Mouse (Mus musculus) embryonic facial prominence, embryonic 13.5 days (tissue): Measurements from ENCODE around the gene Gm15217. TPM values are rescaled to one million over a fixed set of nuclear protein-coding genes. Genes with fewer than 3 reads are reported as not detected.
A peak's percentile ranks its signal among the peaks of the same experiment; 100 is the strongest.

Experiments used
- ATAC-seq: fragments of 200-750 bp; cut with Nextera tagmentation; 2 replicates; pipeline ENCODE4 v1.8.0; 2017; ENCODE audit warnings: low read depth; ENCODE audit not compliant: insufficient number of reproducible peaks, insufficient read depth, low FRiP score, low TSS enrichment
- H3K27ac ChIP-seq: fragments of 300-500 bp; sonication (generic); 2 replicates; pipeline ENCODE4 v1.5.1; 2015; ENCODE audit warnings: moderate library complexity, mild to moderate bottlenecking, inconsistent platforms
- H3K27me3 ChIP-seq: fragments of 300-500 bp; sonication (generic); 2 replicates; pipeline ENCODE4 v1.6.1; 2015; ENCODE audit warnings: mild to moderate bottlenecking, inconsistent platforms
- H3K36me3 ChIP-seq: fragments of 300-500 bp; sonication (generic); 2 replicates; pipeline ENCODE4 v1.6.1; 2015; ENCODE audit warnings: mild to moderate bottlenecking, inconsistent platforms
- H3K4me1 ChIP-seq: fragments of 300-500 bp; sonication (generic); 2 replicates; pipeline ENCODE4 v1.6.1; 2015; ENCODE audit warnings: inconsistent platforms
- H3K4me2 ChIP-seq: fragments of 300-500 bp; sonication (generic); 2 replicates; pipeline ENCODE4 v1.6.1; 2015; ENCODE audit warnings: moderate library complexity, mild to moderate bottlenecking, inconsistent platforms
- H3K4me3 ChIP-seq: fragments of 300-500 bp; sonication (generic); 2 replicates; pipeline ENCODE4 v1.5.1; 2015; ENCODE audit warnings: mild to moderate bottlenecking, inconsistent platforms
- H3K9ac ChIP-seq: fragments of 300-500 bp; sonication (generic); 2 replicates; pipeline ENCODE4 v1.6.1; 2015; ENCODE audit warnings: mild to moderate bottlenecking, inconsistent platforms
- H3K9me3 ChIP-seq: fragments of 300-500 bp; sonication (generic); 2 replicates; pipeline ENCODE4 v1.6.1; 2016; ENCODE audit warnings: inconsistent platforms
- WGBS: fragments of 180-500 bp; shearing (Covaris S2); methylation state at CpG from one replicate; pipeline ENCODE4 v1.1.7; 2015; ENCODE audit warnings: mixed read lengths; 5-methylcytosine and 5-hydroxymethylcytosine counted together
- polyA plus RNA-seq: library from polyadenylated mRNA; unstranded; fragments of >200 nt; fragmentation: Nextera tagmentation; extraction: Ambion mirVana; gene quantifications from 2 replicates; pipeline ENCODE4 v1.2.1, GENCODE M21; 2015

The Gm15217 gene
- polyA plus RNA-seq, 1 experiment from 2014 or later, result 0.65 TPM

- peak overlapping the region; percentile 64 for H3K4me2 ChIP-seq
Observed at GRCm38 (mm10) chr14:46398091-46398695, 19.0 kb downstream of the Gm15217 start.

GRCm38 (mm10) chr14:46399925-46400324 is 20.7 kb downstream of the Gm15217 start:
- Histone ChIP-seq H3K9me3 (no peaks in the 10 kb centered on the region), H3K4me1 (peaks cover 12% of the 10 kb centered on the region), H3K27ac (no peak overlapping the region), H3K4me2 (no peak overlapping the region), H3K36me3 (no peaks in the 10 kb centered on the region), H3K27me3 (peaks cover 30% of the 10 kb centered on the region), H3K4me3 (no peak overlapping the region), H3K9ac (no peak overlapping the region)
- ATAC-seq, result no peak
- 73% methylated on average over 2 of the region's 2 CpGs for WGBS

More at GRCm38 (mm10) chr14:46398091-46398695, 19.0 kb downstream of the Gm15217 start:
- WGBS, result 3% methylated on average over 27 of the region's 27 CpGs
- no peak overlapping the region for H3K27ac ChIP-seq
- ATAC-seq, result no peak; the same call in 1 of the 2 replicates
- no peaks in the 10 kb centered on the region for H3K9me3 ChIP-seq
- H3K4me3 ChIP-seq, result peak overlapping the region; percentile 41
- no peaks in the 10 kb centered on the region for H3K36me3 ChIP-seq
- H3K27me3 ChIP-seq, result peaks cover 30% of the 10 kb centered on the region
- H3K9ac ChIP-seq, result peak overlapping the region; percentile 49
- peaks cover 12% of the 10 kb centered on the region for H3K4me1 ChIP-seq

DNA sequence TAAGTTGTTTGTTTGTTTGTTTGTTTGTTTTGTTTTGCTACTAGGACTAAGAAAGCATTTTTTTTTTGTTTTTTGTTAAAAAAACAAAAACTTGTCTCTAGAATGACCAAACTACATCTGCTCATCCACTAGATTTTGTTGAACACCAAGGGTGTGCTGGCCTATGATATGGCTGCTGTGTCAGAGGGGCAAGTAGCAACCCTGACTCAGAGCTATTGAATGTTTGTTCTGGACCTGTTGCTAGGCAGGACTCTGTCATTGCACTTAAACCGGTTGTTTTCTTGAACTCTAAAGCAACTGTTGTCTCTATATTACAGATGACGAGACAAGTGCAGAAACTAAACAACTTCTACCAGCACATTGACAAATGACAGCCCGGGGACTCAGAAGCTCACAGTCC is 29.1 kb downstream of the Gm15217 start:
- Histone ChIP-seq H3K27me3 (no peaks in the 10 kb centered on the region), H3K4me2 (no peak overlapping the region), H3K9ac (no peak overlapping the region), H3K9me3 (no peaks in the 10 kb centered on the region), H3K27ac (no peak overlapping the region), H3K36me3 (no peaks in the 10 kb centered on the region), H3K4me3 (no peak overlapping the region), H3K4me1 (no peaks in the 10 kb centered on the region)
- WGBS, result 85% methylated on average over 3 of the region's 3 CpGs
- no peak for ATAC-seq

DNA sequence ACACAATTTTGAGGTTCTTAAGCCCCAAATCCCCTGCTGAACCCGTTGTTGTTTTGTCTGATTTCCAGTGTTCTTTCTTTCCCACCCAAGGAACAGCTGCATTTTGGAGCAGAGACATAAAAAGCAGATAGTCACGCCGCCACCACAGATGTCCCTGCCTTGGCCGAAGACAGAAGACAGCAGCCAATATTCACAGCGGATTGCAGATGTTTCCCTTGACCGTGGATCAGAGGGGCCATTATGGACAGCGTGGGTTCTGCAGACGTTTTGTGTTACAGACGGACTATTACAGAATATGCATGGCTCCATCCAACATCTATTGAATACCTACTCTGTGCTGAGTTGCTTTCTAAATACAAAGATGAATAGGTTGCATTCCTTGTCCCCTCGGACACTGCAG is 29.8 kb downstream of the Gm15217 start:
- no peak overlapping the region for H3K9ac ChIP-seq
- H3K9me3 ChIP-seq, result no peaks in the 10 kb centered on the region
- no peak overlapping the region for H3K4me3 ChIP-seq
- no peak overlapping the region for H3K27ac ChIP-seq
- no peaks in the 10 kb centered on the region for H3K4me1 ChIP-seq
- H3K27me3 ChIP-seq, result no peaks in the 10 kb centered on the region
- no peak overlapping the region for H3K4me2 ChIP-seq
- 77% methylated on average over 10 of the region's 10 CpGs for WGBS
- no peaks in the 10 kb centered on the region for H3K36me3 ChIP-seq
- ATAC-seq, result no peak

GRCm38 (mm10) chr14:46410557-46411120 is 31.4 kb downstream of the Gm15217 start:
- Histone ChIP-seq H3K27ac (no peak overlapping the region), H3K4me1 (no peaks in the 10 kb centered on the region), H3K9ac (no peak overlapping the region), H3K36me3 (no peaks in the 10 kb centered on the region), H3K4me2 (no peak overlapping the region), H3K9me3 (no peaks in the 10 kb centered on the region), H3K27me3 (no peaks in the 10 kb centered on the region), H3K4me3 (no peak overlapping the region)
- ATAC-seq, result no peak
- WGBS, result 66% methylated on average over 4 of the region's 4 CpGs

DNA sequence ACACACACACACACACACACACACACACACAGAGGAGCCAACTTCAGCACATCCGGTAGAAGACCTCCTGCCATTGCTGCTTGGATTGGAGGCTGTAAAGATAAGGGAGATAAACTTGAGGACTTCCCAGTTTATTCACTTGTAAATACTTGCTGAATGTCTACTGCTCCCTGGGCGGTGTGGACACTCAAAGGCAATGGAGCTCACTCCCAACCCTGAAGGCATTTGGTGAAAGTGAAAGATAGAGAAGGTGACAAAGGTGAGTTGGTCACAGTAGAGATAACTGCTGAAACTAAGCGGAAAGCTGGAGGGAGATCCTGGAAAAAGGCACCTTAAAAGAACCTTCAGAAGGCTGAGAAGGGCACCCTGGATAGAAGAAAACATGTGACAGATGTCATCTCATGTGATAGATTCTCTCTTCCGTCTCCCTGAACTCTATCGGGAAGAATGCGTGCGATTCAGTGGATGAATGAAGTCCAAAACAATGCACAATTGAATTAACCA is 33.3 kb downstream of the Gm15217 start:
- ATAC-seq, result no peak
- no peak overlapping the region for H3K4me2 ChIP-seq
- H3K27me3 ChIP-seq, result no peaks in the 10 kb centered on the region
- H3K27ac ChIP-seq, result no peak overlapping the region
- H3K36me3 ChIP-seq, result no peaks in the 10 kb centered on the region
- no peaks in the 10 kb centered on the region for H3K4me1 ChIP-seq
- H3K9me3 ChIP-seq, result no peaks in the 10 kb centered on the region
- no peak overlapping the region for H3K9ac ChIP-seq
- WGBS, result 82% methylated on average over 7 of the region's 7 CpGs
- H3K4me3 ChIP-seq, result no peak overlapping the region

GRCm38 (mm10) chr14:46418371-46419097 is 39.3 kb downstream of the Gm15217 start:
- Histone ChIP-seq H3K4me3 (no peak overlapping the region), H3K27me3 (no peaks in the 10 kb centered on the region), H3K4me2 (no peak overlapping the region), H3K9me3 (no peaks in the 10 kb centered on the region), H3K4me1 (peaks cover 13% of the 10 kb centered on the region), H3K36me3 (no peaks in the 10 kb centered on the region), H3K9ac (no peak overlapping the region), H3K27ac (no peak overlapping the region)
- ATAC-seq, result no peak
- 59% methylated on average over 15 of the region's 15 CpGs for WGBS

- ATAC-seq, result no peak
- Histone ChIP-seq H3K27me3 (no peaks in the 10 kb centered on the region), H3K9me3 (no peaks in the 10 kb centered on the region), H3K36me3 (no peaks in the 10 kb centered on the region), H3K4me2 (no peak overlapping the region), H3K4me1 (peaks cover 13% of the 10 kb centered on the region), H3K9ac (no peak overlapping the region), H3K27ac (no peak overlapping the region), H3K4me3 (no peak overlapping the region)
- 52% methylated on average over 11 of the region's 11 CpGs for WGBS
Observed at GRCm38 (mm10) chr14:46419269-46419668, 40.1 kb downstream of the Gm15217 start.

DNA sequence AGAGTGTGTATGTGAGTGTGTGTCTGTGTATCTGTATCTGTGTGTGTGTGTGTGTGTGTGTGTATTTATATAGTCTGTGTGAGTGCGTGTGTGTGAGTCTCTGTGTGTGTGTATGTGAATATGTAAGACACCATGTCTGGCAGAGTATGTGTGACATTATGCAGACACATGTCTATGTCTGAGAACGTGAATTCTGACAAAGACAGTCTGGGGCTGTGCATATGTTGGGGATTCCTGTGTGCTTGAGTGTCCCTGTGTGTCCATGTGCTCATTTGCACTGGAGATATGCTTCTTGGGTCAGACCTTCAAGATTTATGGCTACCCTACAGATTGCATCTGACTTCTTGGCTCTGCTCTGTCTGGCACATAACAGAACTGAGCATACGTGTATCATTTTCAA is 42.6 kb downstream of the Gm15217 start:
- Histone ChIP-seq H3K27ac (no peak overlapping the region), H3K9me3 (no peaks in the 10 kb centered on the region), H3K4me2 (no peak overlapping the region), H3K9ac (no peak overlapping the region), H3K36me3 (no peaks in the 10 kb centered on the region), H3K27me3 (no peaks in the 10 kb centered on the region), H3K4me1 (peaks cover 13% of the 10 kb centered on the region), H3K4me3 (no peak overlapping the region)
- ATAC-seq, result no peak
- 79% methylated on average over 3 of the region's 3 CpGs for WGBS

GRCm38 (mm10) chr14:46427251-46427650 is 48.0 kb downstream of the Gm15217 start:
- Histone ChIP-seq H3K4me3 (no peak overlapping the region), H3K27ac (no peak overlapping the region), H3K4me1 (no peaks in the 10 kb centered on the region), H3K4me2 (no peak overlapping the region), H3K36me3 (no peaks in the 10 kb centered on the region), H3K9me3 (no peaks in the 10 kb centered on the region), H3K9ac (no peak overlapping the region), H3K27me3 (no peaks in the 10 kb centered on the region)
- 92% methylated on average over 13 of the region's 13 CpGs for WGBS
- no peak for ATAC-seq

- Histone ChIP-seq H3K4me2 (no peak overlapping the region), H3K9me3 (no peaks in the 10 kb centered on the region), H3K27me3 (no peaks in the 10 kb centered on the region), H3K4me1 (no peaks in the 10 kb centered on the region), H3K4me3 (no peak overlapping the region), H3K27ac (no peak overlapping the region), H3K36me3 (no peaks in the 10 kb centered on the region), H3K9ac (no peak overlapping the region)
- WGBS, result 92% methylated on average over 5 of the region's 5 CpGs
- ATAC-seq, result no peak
Observed at GRCm38 (mm10) chr14:46430231-46430630, 51.0 kb downstream of the Gm15217 start.
